Mouse (Mus musculus) gonadal fat pad, adult 2 months (tissue): Measurements from ENCODE around the gene Ccdc65. TPM values are rescaled to one million over a fixed set of nuclear protein-coding genes. Genes with fewer than 3 reads are reported as not detected.
"Not testable (repeated sequence)": the region's sequence is repeated elsewhere in the genome, so short reads cannot be mapped to it uniquely, and the experiment has no call there.

ENCODE experiments used
- DNase-seq: peaks from one replicate; pipeline ENCODE4 v3.0.0-alpha.2; 2012; ENCODE audit warnings: low read depth
- polyA plus RNA-seq: library from polyadenylated mRNA; depleted of rRNA; stranded (reverse); fragments of >200 nt; gene quantifications from 2 replicates; pipeline ENCODE4 v1.2.3, GENCODE M21; 2012; rRNA removed

Ccdc65 gene
- polyA plus RNA-seq, 1 experiment: 0.73 TPM

GRCm38 (mm10) chr15:98737881-98738280 lies 29.9 kb downstream of the Ccdc65 start:
- DNase-seq: no peak

GRCm38 (mm10) chr15:98738796-98739195 lies 30.8 kb downstream of the Ccdc65 start:
- no peak for DNase-seq

- no peak for DNase-seq
These were observed 32.2 kb downstream of the Ccdc65 start for GRCm38 (mm10) chr15:98740219-98740618.

- DNase-seq: no peak
These were observed 34.9 kb downstream of the Ccdc65 start for GRCm38 (mm10) chr15:98742766-98743428.

GRCm38 (mm10) chr15:98743863-98744262 lies 35.9 kb downstream of the Ccdc65 start:
- not testable (repeated sequence) for DNase-seq

- DNase-seq: no peak
These were observed 38.4 kb downstream of the Ccdc65 start for GRCm38 (mm10) chr15:98746344-98746965.

- no peak for DNase-seq
These were observed 39.3 kb downstream of the Ccdc65 start for GRCm38 (mm10) chr15:98747296-98747695.

- no peak for DNase-seq
These were observed 41.1 kb downstream of the Ccdc65 start for GRCm38 (mm10) chr15:98749093-98749492.

- DNase-seq: no peak
These were observed 45.0 kb downstream of the Ccdc65 start for GRCm38 (mm10) chr15:98753021-98753423.

- DNase-seq: no peak
These were observed 46.1 kb downstream of the Ccdc65 start for GRCm38 (mm10) chr15:98754125-98754524.

- no peak for DNase-seq
These were observed 54.2 kb downstream of the Ccdc65 start for GRCm38 (mm10) chr15:98762201-98762621.

GRCm38 (mm10) chr15:98762670-98763529 lies 54.9 kb downstream of the Ccdc65 start, which contains the start of gene Arf3:
Gene Arf3 (minus strand): TSS chr15:98763214.
- DNase-seq: no peak

- no peak for DNase-seq
These were observed 57.9 kb downstream of the Ccdc65 start for GRCm38 (mm10) chr15:98765929-98766328.

- DNase-seq: no peak
These were observed 60.3 kb downstream of the Ccdc65 start for GRCm38 (mm10) chr15:98768259-98768658.

- no peak for DNase-seq
These were observed 63.9 kb downstream of the Ccdc65 start for GRCm38 (mm10) chr15:98771813-98772425.

GRCm38 (mm10) chr15:98772511-98773211 lies 64.7 kb downstream of the Ccdc65 start:
- peak; percentile 26 for DNase-seq

Other genes starting within 250 kb of the Ccdc65 start
- not detected in 2 replicates for gene OR5BS1P, start 238.3 kb upstream of the Ccdc65 start, polyA plus RNA-seq
- gene Lalba, start 225.5 kb upstream of the Ccdc65 start, polyA plus RNA-seq: 0.15 and 0.24 TPM in 2 replicates
- not detected in 2 replicates for gene Olfr279, start 215.8 kb upstream of the Ccdc65 start, polyA plus RNA-seq
- 38.4 and 41.0 TPM in 2 replicates for gene Kansl2, start 173.9 kb upstream of the Ccdc65 start, polyA plus RNA-seq
- gene Ccnt1, start 137.3 kb upstream of the Ccdc65 start, polyA plus RNA-seq: 12.0 and 13.2 TPM in 2 replicates
- gene 4930415O20Rik, start 137.2 kb upstream of the Ccdc65 start, polyA plus RNA-seq: 0.58 and 1.3 TPM in 2 replicates
- gene Adcy6, start 98.1 kb upstream of the Ccdc65 start, polyA plus RNA-seq: 84.8 and 91.2 TPM in 2 replicates
- 13.7 and 16.1 TPM in 2 replicates for gene Cacnb3, start 77.4 kb upstream of the Ccdc65 start, polyA plus RNA-seq
- 30.2 and 31.3 TPM in 2 replicates for gene Ddx23, start 45.3 kb upstream of the Ccdc65 start, polyA plus RNA-seq
- 2.6 and 4.8 TPM in 2 replicates for gene Rnd1, start 30.7 kb upstream of the Ccdc65 start, polyA plus RNA-seq
- 59.6 and 73.5 TPM in 2 replicates for gene Fkbp11, start 20.0 kb downstream of the Ccdc65 start, polyA plus RNA-seq
- 149 and 209 TPM in 2 replicates for gene Arf3, start 55.0 kb downstream of the Ccdc65 start, polyA plus RNA-seq
- 2.7 and 3.7 TPM in 2 replicates for gene Wnt10b, start 69.9 kb downstream of the Ccdc65 start, polyA plus RNA-seq
- 0.05 TPM in 1 of 2 replicates, not detected in the other for gene Wnt1, start 81.7 kb downstream of the Ccdc65 start, polyA plus RNA-seq
- gene Ddn, start 101.3 kb downstream of the Ccdc65 start, polyA plus RNA-seq: 0.05 and 0.11 TPM in 2 replicates
- 83.3 and 101 TPM in 2 replicates for gene Prkag1, start 123.3 kb downstream of the Ccdc65 start, polyA plus RNA-seq
- gene Kmt2d, start 163.0 kb downstream of the Ccdc65 start, polyA plus RNA-seq: 14.9 and 24.3 TPM in 2 replicates
- gene Rhebl1, start 186.3 kb downstream of the Ccdc65 start, polyA plus RNA-seq: 1.8 and 3.2 TPM in 2 replicates
- gene Dhh, start 190.3 kb downstream of the Ccdc65 start, polyA plus RNA-seq: 1.7 and 2.1 TPM in 2 replicates
- 37.5 and 42.9 TPM in 2 replicates for gene Lmbr1l, start 210.0 kb downstream of the Ccdc65 start, polyA plus RNA-seq
- gene Tuba1b, start 226.4 kb downstream of the Ccdc65 start, polyA plus RNA-seq: 1,607 and 3,142 TPM in 2 replicates
- 1.2 and 151 TPM in 2 replicates for gene Gm49450, start 245.3 kb downstream of the Ccdc65 start, polyA plus RNA-seq
- gene Tuba1a, start 245.5 kb downstream of the Ccdc65 start, polyA plus RNA-seq: 538 and 2,258 TPM in 2 replicates